27 mouse cellular contexts compared by ENCODE assay signal in genomic region chr13:52613266-52613665, GRCm38 (mm10).
"Had no signal": no experiment of that assay in that cellular context is flagged by ENCODE, and none has a peak within 500 bp of the region (broad histone marks: within the 10 kb centered on the region; RNA-seq: fewer than 3 reads in every experiment).

No protein-coding gene starts in this region.

- H3K36me3 ChIP-seq: heart, embryonic 15.5 days; hindbrain, embryonic 13.5 days; hindbrain, embryonic 15.5 days; kidney, embryonic 15.5 days; limb, embryonic 13.5 days; limb, embryonic 15.5 days had no signal

- H3K9ac ChIP-seq: heart, embryonic 13.5 days; heart, embryonic 15.5 days; hindbrain, embryonic 13.5 days; hindbrain, embryonic 15.5 days; kidney, embryonic 15.5 days; limb, embryonic 13.5 days; limb, embryonic 15.5 days; liver, embryonic 14.5 days had no signal

- DNase-seq: gastrocnemius, postnatal 14 days; gastrocnemius, postnatal 36 days; heart, adult 11 months; heart, adult 2 months; heart, postnatal 14 days; heart, postnatal 36 days; kidney, adult 11 months; kidney, adult 2 months; kidney, adult 9 months; kidney, postnatal 14 days; kidney, postnatal 36 days; layer of hippocampus, adult 9-11 months; layer of hippocampus, postnatal 36 days; left cerebral cortex, postnatal 4 days had no signal

- H3K4me3 ChIP-seq: heart, adult 2 months; heart, embryonic 13.5 days; heart, embryonic 15.5 days; hindbrain, embryonic 13.5 days; hindbrain, embryonic 15.5 days; kidney, embryonic 15.5 days; limb, embryonic 13.5 days; limb, embryonic 15.5 days had no signal

- H3K4me2 ChIP-seq: heart, embryonic 11.5 days; heart, embryonic 13.5 days; heart, embryonic 15.5 days; hindbrain, embryonic 13.5 days; hindbrain, embryonic 15.5 days; kidney, embryonic 15.5 days; limb, embryonic 13.5 days; limb, embryonic 15.5 days; liver, embryonic 11.5 days had no signal

- H3K27ac ChIP-seq: heart, adult 2 months; heart, embryonic 13.5 days; heart, embryonic 15.5 days; hindbrain, embryonic 13.5 days; hindbrain, embryonic 15.5 days; hindbrain, postnatal 0 days; kidney, embryonic 15.5 days; kidney, postnatal 0 days; limb, embryonic 13.5 days; limb, embryonic 15.5 days; liver, embryonic 14.5 days had no signal

- ATAC-seq: hindbrain, postnatal 0 days; intestine, embryonic 16.5 days had no signal

- H3K9me3 ChIP-seq: heart, embryonic 13.5 days; heart, embryonic 15.5 days; hindbrain, embryonic 13.5 days; hindbrain, embryonic 15.5 days; kidney, embryonic 15.5 days; limb, embryonic 13.5 days; limb, embryonic 15.5 days had no signal

- H3K27me3 ChIP-seq: heart, embryonic 13.5 days; heart, embryonic 15.5 days; hindbrain, embryonic 13.5 days; hindbrain, embryonic 15.5 days; kidney, embryonic 15.5 days; limb, embryonic 13.5 days; limb, embryonic 15.5 days had no signal

- H3K4me1 ChIP-seq: heart, embryonic 13.5 days; heart, embryonic 15.5 days; hindbrain, embryonic 13.5 days; hindbrain, embryonic 15.5 days; kidney, embryonic 15.5 days; limb, embryonic 13.5 days; limb, embryonic 15.5 days had no signal
